Mouse (Mus musculus): ENCODE data around the gene Slc23a4. TPM values are rescaled to one million over a fixed set of nuclear protein-coding genes. Genes with fewer than 3 reads are reported as not detected.

Slc23a4 gene
- total RNA-seq, 2 experiments from 2014 or later: 2.0 to 2.5 TPM

- intact Hi-C loops (cut with DNase I): no loop called here
- no peak for DNase-seq
Measured at GRCm38 (mm10) chr6:34959131-34959530, 29.1 kb downstream of the Slc23a4 start.

DNA sequence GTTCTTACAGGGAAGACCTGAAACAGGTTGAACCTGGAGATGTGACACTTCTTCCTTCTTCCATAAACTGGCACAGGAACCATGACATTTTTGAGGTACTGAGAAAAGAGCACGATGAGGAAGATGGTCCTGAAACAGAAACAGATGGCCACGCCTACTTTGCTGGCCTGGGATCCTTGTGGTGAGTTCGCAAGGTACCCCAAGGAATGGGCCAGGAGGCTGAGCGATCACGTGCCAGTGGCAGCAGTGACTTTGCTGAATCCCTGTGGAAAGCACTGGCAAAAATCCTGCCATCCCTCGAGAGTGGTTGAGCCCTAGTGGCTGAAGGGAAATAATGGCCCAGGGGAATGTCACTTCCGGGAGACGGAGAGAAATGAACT, 32.4 kb downstream of the Slc23a4 start:
- intact Hi-C loops (cut with DNase I): no loop called here
- no peak for DNase-seq

DNA sequence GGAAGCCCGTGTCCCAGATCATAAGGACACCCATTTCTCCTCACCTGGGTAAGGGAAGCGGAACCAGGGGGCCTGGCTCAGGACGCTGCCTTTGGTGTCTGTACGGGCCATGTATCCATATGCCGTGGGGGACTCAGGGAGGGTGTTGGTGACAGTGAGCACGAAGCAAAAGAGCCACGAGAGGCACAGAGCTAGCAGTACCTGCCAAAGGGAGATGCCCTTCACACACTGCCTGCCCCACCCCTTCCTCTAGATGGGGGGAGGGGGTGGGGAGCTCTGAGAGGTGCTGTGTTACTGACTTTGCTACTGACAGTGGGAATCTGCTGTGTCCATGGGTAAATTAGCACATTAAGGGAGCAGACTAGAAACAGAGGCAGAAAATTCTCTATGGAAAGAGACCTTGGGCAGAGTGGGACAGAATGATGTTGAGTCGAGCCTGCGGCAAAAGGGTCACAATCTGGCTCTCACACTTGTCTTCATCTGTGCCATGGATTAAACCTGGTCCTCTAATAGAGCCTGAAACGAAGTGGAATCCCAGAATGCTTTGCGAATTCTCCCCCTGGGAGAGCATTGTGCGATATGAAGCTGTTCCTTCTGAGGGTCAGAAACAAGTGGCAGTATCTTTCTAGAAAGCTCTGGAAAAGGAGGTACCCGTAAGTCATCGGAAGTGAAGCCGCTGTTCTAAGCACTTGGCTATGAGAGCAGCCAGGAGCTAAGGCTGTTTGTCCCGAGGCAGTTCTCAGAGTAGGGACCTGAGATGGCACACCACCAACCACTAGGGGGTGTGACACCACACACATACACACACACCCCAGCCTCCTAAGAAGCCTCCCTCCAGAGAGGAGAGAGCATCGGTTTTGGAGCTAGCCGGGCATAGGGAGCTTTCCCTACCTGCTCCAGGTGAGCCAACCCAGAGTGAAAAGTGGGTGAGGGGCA, 33.0 kb downstream of the Slc23a4 start:
- no peak for DNase-seq
- intact Hi-C loops (cut with DNase I): no loop called here

DNA sequence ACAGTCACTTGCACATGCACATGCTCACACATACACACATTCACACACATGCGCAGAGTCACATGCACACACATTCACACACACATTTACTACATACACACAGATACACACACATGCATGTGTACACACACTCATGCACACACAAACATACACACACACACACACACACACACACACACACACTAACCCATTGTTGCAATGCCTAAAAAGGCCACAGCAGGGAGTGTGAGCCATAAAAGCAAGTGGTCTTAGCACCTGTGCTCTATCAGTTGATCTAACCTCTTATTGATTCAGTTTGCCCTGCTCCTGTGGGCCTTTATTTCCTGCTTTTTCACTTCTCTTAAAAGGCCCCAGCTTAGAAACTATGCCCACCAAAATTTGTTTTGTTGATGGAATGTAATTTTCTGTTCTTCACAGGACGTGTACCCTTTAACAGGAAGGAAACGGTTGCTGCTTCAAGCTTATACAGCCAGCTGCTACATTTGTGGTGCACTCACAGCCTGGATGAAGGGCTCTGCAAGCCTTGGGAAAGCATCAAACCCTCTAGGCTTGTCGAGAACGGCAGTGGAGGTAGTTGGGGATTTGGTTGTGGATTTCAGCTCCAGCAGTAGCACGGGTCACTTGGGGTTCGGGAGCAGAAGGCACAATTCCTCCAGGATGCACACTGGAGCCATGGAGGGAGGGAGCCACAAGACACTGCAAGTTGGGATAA, 36.1 kb downstream of the Slc23a4 start:
- DNase-seq: no peak
- intact Hi-C loops (cut with DNase I): no loop called here

DNA sequence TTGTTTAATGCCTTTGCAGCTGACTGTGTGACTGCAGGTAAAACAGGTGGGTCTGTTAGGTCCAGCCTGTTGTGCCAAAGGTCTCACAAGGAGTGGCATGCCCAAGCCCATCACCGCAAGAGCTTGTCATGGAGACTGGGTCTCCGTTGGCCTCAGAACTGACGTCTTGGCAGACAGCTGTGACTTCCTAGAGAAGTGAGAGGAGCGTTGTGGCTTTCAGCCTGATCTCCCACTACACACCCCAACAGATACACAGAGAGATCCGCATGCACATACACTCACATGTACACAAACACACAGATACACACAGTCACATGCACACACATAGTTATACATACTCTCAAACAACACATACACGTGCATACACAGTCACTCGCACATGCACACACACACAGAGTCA, 36.7 kb downstream of the Slc23a4 start:
- no peak for DNase-seq
- intact Hi-C loops (cut with DNase I): no loop called here

DNA sequence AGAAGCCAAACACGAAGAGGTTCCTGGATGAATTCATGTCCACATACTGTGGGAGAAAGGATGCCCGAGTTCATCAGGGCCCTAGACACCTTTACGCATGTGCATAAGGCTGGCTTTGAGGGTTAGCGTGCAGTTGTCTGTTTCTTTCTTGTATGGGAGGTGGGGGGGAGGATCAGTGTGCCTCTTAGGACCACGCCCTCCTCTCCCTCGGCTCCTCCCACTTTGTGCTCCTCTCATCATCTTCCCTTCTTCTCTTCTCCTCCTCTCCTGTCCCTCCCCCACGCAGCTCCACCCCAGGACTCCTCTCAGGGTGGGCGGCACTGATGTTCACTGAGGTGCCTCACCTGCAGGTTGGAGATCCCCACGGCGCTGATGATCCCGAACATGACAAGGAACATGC, 39.7 kb downstream of the Slc23a4 start:
- no peak for DNase-seq
- intact Hi-C loops (cut with DNase I): no loop called here

GRCm38 (mm10) chr6:34946486-34947079, 41.6 kb downstream of the Slc23a4 start:
- intact Hi-C loops (cut with DNase I): no loop called here
- no peak for DNase-seq

DNA sequence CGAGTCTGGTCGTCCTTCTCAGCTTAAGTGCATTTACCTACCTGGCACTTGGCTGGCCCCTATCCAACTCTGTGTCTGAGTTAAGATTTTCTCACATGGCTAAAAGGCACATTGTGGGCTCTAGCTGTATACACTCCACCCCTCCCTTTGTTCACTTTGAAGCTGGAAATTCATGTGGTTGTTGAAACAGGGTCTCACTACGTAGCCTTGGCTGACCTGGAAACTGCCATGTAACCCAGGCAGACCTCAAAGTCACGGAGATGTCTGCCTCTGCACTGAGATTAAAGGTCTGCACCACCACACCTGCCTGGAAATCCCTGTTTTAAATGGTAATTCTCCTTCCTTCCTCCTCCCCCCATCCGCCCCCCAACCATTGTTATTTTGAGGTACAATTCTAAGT, 44.7 kb downstream of the Slc23a4 start:
- intact Hi-C loops (cut with DNase I): no loop called here

DNA sequence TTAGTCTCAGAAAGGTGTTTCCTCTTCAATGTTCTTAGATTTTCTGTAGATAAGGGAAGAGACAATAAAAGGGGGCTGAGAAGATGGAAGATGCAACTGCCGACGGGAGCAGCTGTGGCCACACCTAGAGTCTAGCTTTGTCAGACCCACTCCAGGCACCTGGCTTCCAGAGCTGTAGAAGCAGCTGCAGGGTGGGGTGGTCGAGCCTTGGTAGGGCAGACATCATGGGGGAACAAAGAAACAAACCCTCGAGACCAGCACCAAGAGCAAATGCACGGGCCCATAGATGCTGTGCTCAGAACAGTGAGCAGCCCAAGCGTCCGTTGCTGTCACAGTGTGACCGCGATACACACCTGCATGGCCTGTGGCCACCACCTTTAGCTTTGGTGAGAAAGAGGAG, 45.8 kb downstream of the Slc23a4 start:
- no peak for DNase-seq
- intact Hi-C loops (cut with DNase I): no loop called here

More for the DNA sequence above, 44.7 kb downstream of the Slc23a4 start:
- no peak for DNase-seq

DNA sequence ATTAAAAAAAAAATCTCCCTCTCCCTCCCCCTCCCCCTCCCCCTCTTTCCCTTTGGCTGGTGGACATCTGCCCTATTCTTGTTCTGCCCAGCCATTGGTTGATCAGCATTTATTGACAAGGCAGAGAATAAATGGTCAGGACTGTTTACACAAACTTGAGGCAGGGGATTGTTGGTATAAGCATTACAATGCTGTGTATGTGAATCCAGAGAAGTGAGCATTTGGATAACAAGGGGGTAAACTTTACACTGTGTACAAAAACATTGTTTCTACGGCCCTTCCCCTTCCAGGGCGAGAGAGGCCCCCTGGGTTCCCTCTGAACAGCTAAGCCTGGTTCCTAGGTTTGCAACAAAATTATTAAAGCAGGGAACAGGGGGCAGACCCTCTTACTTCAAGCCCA, 46.7 kb downstream of the Slc23a4 start:
- no peak for DNase-seq
- intact Hi-C loops (cut with DNase I): no loop called here

DNA sequence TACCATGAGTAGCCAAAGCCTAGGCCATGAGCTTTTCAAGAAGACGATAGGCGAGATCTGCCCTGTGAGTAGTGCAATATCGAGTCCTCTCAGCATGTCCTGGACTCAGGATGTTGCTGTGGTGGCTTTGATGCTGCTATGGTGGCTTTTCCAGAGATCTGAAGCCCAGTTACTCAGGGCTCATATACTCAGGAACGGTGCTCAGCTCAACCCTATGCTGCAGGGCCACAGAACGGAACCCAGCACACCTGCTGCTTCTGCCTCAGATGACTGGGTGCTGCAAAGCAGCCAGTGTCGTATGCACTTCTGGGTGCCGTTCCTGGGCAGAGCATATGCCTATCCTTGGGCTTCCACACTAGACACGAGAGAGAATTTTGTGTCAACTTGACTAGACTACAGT, 48.8 kb downstream of the Slc23a4 start:
- DNase-seq: no peak
- intact Hi-C loops (cut with DNase I): no loop called here

- no peak for DNase-seq
- intact Hi-C loops (cut with DNase I): no loop called here
Measured at GRCm38 (mm10) chr6:34938929-34939325, 49.3 kb downstream of the Slc23a4 start.

DNA sequence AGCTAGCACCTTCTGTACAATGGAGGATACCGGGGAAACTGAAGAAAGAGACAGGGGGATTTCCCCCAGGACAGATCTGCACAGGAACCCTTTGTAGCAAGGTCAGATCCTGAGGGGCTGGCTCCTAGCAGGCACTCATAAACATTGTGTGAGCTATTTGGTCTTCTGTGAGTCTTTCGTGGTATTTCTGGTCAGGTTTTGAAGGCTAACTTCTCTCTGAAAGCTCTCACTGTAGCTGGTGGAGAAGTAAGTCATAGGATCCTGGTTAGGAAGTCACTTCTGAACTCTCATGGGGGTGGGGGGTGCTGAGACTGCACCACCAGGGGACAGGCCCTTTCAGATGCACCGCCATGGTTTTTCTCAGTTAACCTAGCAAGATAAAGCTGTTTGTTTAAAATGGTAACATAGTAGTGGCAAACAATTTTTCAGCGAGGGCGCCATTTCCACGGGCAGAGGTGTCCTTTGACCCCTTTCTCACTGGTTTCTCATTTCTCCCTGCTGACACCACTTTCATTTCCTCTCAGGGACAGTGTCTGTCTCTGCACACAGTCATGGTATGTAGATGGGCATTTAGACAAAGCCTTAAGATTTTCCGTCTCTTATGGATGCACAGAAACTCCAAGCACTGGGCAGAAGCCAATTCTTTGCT, 49.8 kb downstream of the Slc23a4 start:
- no peak for DNase-seq
- intact Hi-C loops (cut with DNase I): no loop called here

- intact Hi-C loops (cut with DNase I): no loop called here
- DNase-seq: no peak
Measured at GRCm38 (mm10) chr6:34936743-34937142, 51.5 kb downstream of the Slc23a4 start.

DNA sequence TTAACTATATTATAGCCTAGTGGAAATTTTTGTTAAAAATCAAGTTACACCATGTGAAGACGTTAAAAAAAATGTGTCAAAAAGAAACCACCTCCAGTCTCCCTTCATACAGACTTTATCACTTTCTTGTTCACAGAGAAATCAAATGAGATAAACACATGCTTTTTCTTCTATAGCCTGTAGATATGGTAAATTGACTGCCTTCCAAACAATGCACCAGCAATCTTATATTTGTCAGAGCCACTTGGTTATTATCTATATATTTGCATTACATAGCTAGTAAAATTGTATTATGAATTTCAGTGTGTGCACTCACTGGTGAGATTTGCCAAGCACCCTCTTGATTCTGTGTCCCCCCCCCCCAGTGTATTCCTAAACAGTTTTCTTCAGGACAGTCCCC, 55.6 kb downstream of the Slc23a4 start:
- no peak for DNase-seq
- intact Hi-C loops (cut with DNase I): no loop called here

GRCm38 (mm10) chr6:34927594-34927993, 60.6 kb downstream of the Slc23a4 start:
- no peak for DNase-seq
- intact Hi-C loops (cut with DNase I): no loop called here

GRCm38 (mm10) chr6:34927156-34927555, 61.0 kb downstream of the Slc23a4 start:
- intact Hi-C loops (cut with DNase I): no loop called here
- peak; percentile 65 for DNase-seq

GRCm38 (mm10) chr6:34921941-34922340, 66.3 kb downstream of the Slc23a4 start:
- intact Hi-C loops (cut with DNase I): no loop called here
- DNase-seq: peak; percentile 35

DNA sequence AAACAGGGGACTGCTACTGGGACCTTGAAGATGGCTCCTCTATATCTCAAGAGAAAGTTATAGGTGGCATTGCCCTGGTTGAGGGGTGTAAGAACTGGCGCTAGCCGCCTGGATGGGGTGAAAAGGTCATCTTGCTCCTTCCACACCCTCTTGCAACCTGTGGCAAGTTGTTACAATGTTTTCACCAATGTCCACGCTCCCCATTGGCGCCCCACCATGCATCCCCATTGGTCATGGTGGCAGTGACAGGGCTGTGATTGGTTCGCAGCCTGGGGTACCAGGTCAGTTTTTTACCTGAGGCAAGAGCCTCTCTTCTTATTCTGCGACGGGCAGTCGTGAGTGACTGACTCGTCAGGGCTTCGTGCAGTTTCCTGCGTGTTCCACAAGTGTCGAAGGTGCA, 67.6 kb downstream of the Slc23a4 start:
- DNase-seq: no peak
- intact Hi-C loops (cut with DNase I): no loop called here

DNA sequence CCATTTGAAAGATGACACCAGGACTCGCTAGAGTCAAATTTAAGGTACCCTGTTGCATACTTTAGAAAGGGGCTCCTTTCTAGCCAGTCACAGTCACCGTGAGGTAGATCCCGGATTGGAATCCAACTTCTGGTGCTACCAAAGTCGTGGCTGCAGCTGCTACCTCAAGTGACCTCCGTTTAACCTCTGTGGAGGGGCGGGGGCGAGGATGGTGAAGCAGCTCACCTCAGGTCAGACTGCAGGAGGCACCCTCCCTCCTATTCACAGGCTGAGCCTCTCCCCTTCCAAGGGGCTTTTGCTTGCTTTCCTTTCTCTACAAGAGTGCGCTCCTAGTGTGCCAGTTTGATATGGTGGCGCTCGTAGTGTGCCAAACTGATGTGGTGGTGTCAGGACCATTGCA, 68.2 kb downstream of the Slc23a4 start, which contains the start of gene Stra8:
Gene Stra8, plus strand, starts transcription at position 208 of the 400 bp plus-strand sequence.
- DNase-seq: no peak
- intact Hi-C loops (cut with DNase I): no loop called here

- intact Hi-C loops (cut with DNase I): no loop called here
- DNase-seq: no peak
Measured at GRCm38 (mm10) chr6:34919146-34919545, 69.1 kb downstream of the Slc23a4 start.

All from left cerebral cortex, postnatal 4 days (tissue).